Mouse (Mus musculus): Measurements from ENCODE around the gene Arid5b. TPM values are rescaled to one million over a fixed set of nuclear protein-coding genes. Genes with fewer than 3 reads are reported as not detected.
A peak's percentile ranks its signal among the peaks of the same experiment; 100 is the strongest.
"Not testable (repeated sequence)": the region's sequence is repeated elsewhere in the genome, so short reads cannot be mapped to it uniquely, and the experiment has no call there.

Gene Arid5b
- polyA plus RNA-seq, 1 experiment from 2014 or later: 42.9 TPM

- not testable (repeated sequence) for H3K4me3 ChIP-seq (ENCODE audit: low read length); H3K27me3 ChIP-seq (ENCODE audit: control insufficient read depth, insufficient read depth, low read length); H3K9me3 ChIP-seq (ENCODE audit: control insufficient read depth, low read length); ATAC-seq (ENCODE audit: low FRiP score, low TSS enrichment); H3K4me1 ChIP-seq (ENCODE audit: control insufficient read depth, insufficient read depth, low read length); H3K4me2 ChIP-seq (replicated peaks; ENCODE audit: low read depth, low read length); H3K9ac ChIP-seq (ENCODE audit: low read depth, low read length); H3K27ac ChIP-seq (ENCODE audit: low read depth, low read length)
- H3K36me3 ChIP-seq (ENCODE audit: control insufficient read depth, insufficient read depth, low read length): peaks cover 51% of the 10 kb centered on the region
- 93% methylated on average over 7 of the region's 7 CpGs for WGBS
Observed at GRCm38 (mm10) chr10:68099801-68100200, 178.7 kb downstream of the Arid5b start.

GRCm38 (mm10) chr10:68097821-68098675 is 180.5 kb downstream of the Arid5b start:
- Histone ChIP-seq H3K9ac (ENCODE audit: low read depth, low read length) (no peak overlapping the region), H3K4me1 (ENCODE audit: control insufficient read depth, insufficient read depth, low read length) (no peaks in the 10 kb centered on the region; the same call in 1 of the 2 replicates), H3K27ac (ENCODE audit: low read depth, low read length) (no peak overlapping the region), H3K36me3 (ENCODE audit: control insufficient read depth, insufficient read depth, low read length) (peaks cover 60% of the 10 kb centered on the region), H3K4me3 (ENCODE audit: low read length) (no peak overlapping the region), H3K9me3 (ENCODE audit: control insufficient read depth, low read length) (no peaks in the 10 kb centered on the region), H3K27me3 (ENCODE audit: control insufficient read depth, insufficient read depth, low read length) (no peaks in the 10 kb centered on the region), H3K4me2 (replicated peaks; ENCODE audit: low read depth, low read length) (no peak overlapping the region)
- WGBS: 92% methylated on average over 19 of the region's 19 CpGs
- ATAC-seq (ENCODE audit: low FRiP score, low TSS enrichment): no peak

- Histone ChIP-seq H3K36me3 (ENCODE audit: control insufficient read depth, insufficient read depth, low read length) (peaks cover 55% of the 10 kb centered on the region), H3K9me3 (ENCODE audit: control insufficient read depth, low read length) (no peaks in the 10 kb centered on the region), H3K4me3 (ENCODE audit: low read length) (no peak overlapping the region), H3K4me1 (ENCODE audit: control insufficient read depth, insufficient read depth, low read length) (no peaks in the 10 kb centered on the region), H3K4me2 (replicated peaks; ENCODE audit: low read depth, low read length) (no peak overlapping the region), H3K27me3 (ENCODE audit: control insufficient read depth, insufficient read depth, low read length) (no peaks in the 10 kb centered on the region), H3K9ac (ENCODE audit: low read depth, low read length) (no peak overlapping the region), H3K27ac (ENCODE audit: low read depth, low read length) (no peak overlapping the region)
- ATAC-seq (ENCODE audit: low FRiP score, low TSS enrichment): no peak
- 95% methylated on average over 12 of the region's 12 CpGs for WGBS
Observed at GRCm38 (mm10) chr10:68096395-68096794, 182.1 kb downstream of the Arid5b start.

- no peak overlapping the region for H3K4me2 ChIP-seq (replicated peaks; ENCODE audit: low read depth, low read length)
- no peak for ATAC-seq (ENCODE audit: low FRiP score, low TSS enrichment)
- WGBS: 92% methylated on average over 2 of the region's 2 CpGs
- no peak overlapping the region for H3K4me3 ChIP-seq (ENCODE audit: low read length)
- H3K9me3 ChIP-seq (ENCODE audit: control insufficient read depth, low read length): no peaks in the 10 kb centered on the region
- peaks cover 7% of the 10 kb centered on the region; the same call in 1 of the 2 replicates for H3K4me1 ChIP-seq (ENCODE audit: control insufficient read depth, insufficient read depth, low read length)
- peaks cover 46% of the 10 kb centered on the region for H3K36me3 ChIP-seq (ENCODE audit: control insufficient read depth, insufficient read depth, low read length)
- H3K27ac ChIP-seq (ENCODE audit: low read depth, low read length): no peak overlapping the region
- no peaks in the 10 kb centered on the region for H3K27me3 ChIP-seq (ENCODE audit: control insufficient read depth, insufficient read depth, low read length)
- no peak overlapping the region for H3K9ac ChIP-seq (ENCODE audit: low read depth, low read length)
Observed at GRCm38 (mm10) chr10:68095136-68095535, 183.4 kb downstream of the Arid5b start.

- no peak overlapping the region for H3K4me3 ChIP-seq (ENCODE audit: low read length)
- H3K27me3 ChIP-seq (ENCODE audit: control insufficient read depth, insufficient read depth, low read length): no peaks in the 10 kb centered on the region
- no peaks in the 10 kb centered on the region for H3K9me3 ChIP-seq (ENCODE audit: control insufficient read depth, low read length)
- H3K36me3 ChIP-seq (ENCODE audit: control insufficient read depth, insufficient read depth, low read length): peaks cover 42% of the 10 kb centered on the region
- ATAC-seq (ENCODE audit: low FRiP score, low TSS enrichment): no peak
- no peak overlapping the region for H3K27ac ChIP-seq (ENCODE audit: low read depth, low read length)
- H3K4me1 ChIP-seq (ENCODE audit: control insufficient read depth, insufficient read depth, low read length): peaks cover 7% of the 10 kb centered on the region; the same call in 1 of the 2 replicates
- no peak overlapping the region for H3K9ac ChIP-seq (ENCODE audit: low read depth, low read length)
- WGBS: 84% methylated on average over 3 of the region's 3 CpGs
- no peak overlapping the region for H3K4me2 ChIP-seq (replicated peaks; ENCODE audit: low read depth, low read length)
Observed at GRCm38 (mm10) chr10:68093496-68093895, 185.0 kb downstream of the Arid5b start.

- Histone ChIP-seq H3K4me3 (ENCODE audit: low read length) (no peak overlapping the region), H3K27me3 (ENCODE audit: control insufficient read depth, insufficient read depth, low read length) (no peaks in the 10 kb centered on the region), H3K4me2 (replicated peaks; ENCODE audit: low read depth, low read length) (no peak overlapping the region), H3K27ac (ENCODE audit: low read depth, low read length) (no peak overlapping the region), H3K9me3 (ENCODE audit: control insufficient read depth, low read length) (no peaks in the 10 kb centered on the region), H3K36me3 (ENCODE audit: control insufficient read depth, insufficient read depth, low read length) (peaks cover 26% of the 10 kb centered on the region), H3K9ac (ENCODE audit: low read depth, low read length) (no peak overlapping the region), H3K4me1 (ENCODE audit: control insufficient read depth, insufficient read depth, low read length) (peaks cover 7% of the 10 kb centered on the region; the same call in 1 of the 2 replicates)
- WGBS: 49% methylated on average over 4 of the region's 4 CpGs
- no peak for ATAC-seq (ENCODE audit: low FRiP score, low TSS enrichment)
Observed at GRCm38 (mm10) chr10:68091840-68092239, 186.7 kb downstream of the Arid5b start.

GRCm38 (mm10) chr10:68091011-68091410 is 187.5 kb downstream of the Arid5b start:
- peaks cover 17% of the 10 kb centered on the region for H3K36me3 ChIP-seq (ENCODE audit: control insufficient read depth, insufficient read depth, low read length)
- no peaks in the 10 kb centered on the region for H3K27me3 ChIP-seq (ENCODE audit: control insufficient read depth, insufficient read depth, low read length)
- no peak overlapping the region for H3K27ac ChIP-seq (ENCODE audit: low read depth, low read length)
- H3K9ac ChIP-seq (ENCODE audit: low read depth, low read length): no peak overlapping the region
- peaks cover 7% of the 10 kb centered on the region; the same call in 1 of the 2 replicates for H3K4me1 ChIP-seq (ENCODE audit: control insufficient read depth, insufficient read depth, low read length)
- H3K4me3 ChIP-seq (ENCODE audit: low read length): no peak overlapping the region
- H3K4me2 ChIP-seq (replicated peaks; ENCODE audit: low read depth, low read length): no peak overlapping the region
- no peak for ATAC-seq (ENCODE audit: low FRiP score, low TSS enrichment)
- no peaks in the 10 kb centered on the region for H3K9me3 ChIP-seq (ENCODE audit: control insufficient read depth, low read length)
- WGBS: 77% methylated on average over 11 of the region's 11 CpGs

GRCm38 (mm10) chr10:68090544-68090943 is 188.0 kb downstream of the Arid5b start:
- no peak overlapping the region for H3K27ac ChIP-seq (ENCODE audit: low read depth, low read length)

GRCm38 (mm10) chr10:68090197-68090535 is 188.4 kb downstream of the Arid5b start:
- Histone ChIP-seq H3K9ac (ENCODE audit: low read depth, low read length) (no peak overlapping the region), H3K27ac (ENCODE audit: low read depth, low read length) (no peak overlapping the region), H3K27me3 (ENCODE audit: control insufficient read depth, insufficient read depth, low read length) (no peaks in the 10 kb centered on the region), H3K4me3 (ENCODE audit: low read length) (no peak overlapping the region), H3K4me2 (replicated peaks; ENCODE audit: low read depth, low read length) (no peak overlapping the region), H3K4me1 (ENCODE audit: control insufficient read depth, insufficient read depth, low read length) (peaks cover 7% of the 10 kb centered on the region; the same call in 1 of the 2 replicates), H3K36me3 (ENCODE audit: control insufficient read depth, insufficient read depth, low read length) (peaks cover 13% of the 10 kb centered on the region), H3K9me3 (ENCODE audit: control insufficient read depth, low read length) (no peaks in the 10 kb centered on the region)
- peak; percentile 62; the same call in 1 of the 2 replicates for ATAC-seq (ENCODE audit: low FRiP score, low TSS enrichment)
- WGBS: 62% methylated on average over 4 of the region's 4 CpGs

More at GRCm38 (mm10) chr10:68090544-68090943, 188.0 kb downstream of the Arid5b start:
- ATAC-seq (ENCODE audit: low FRiP score, low TSS enrichment): no peak
- Histone ChIP-seq H3K4me3 (ENCODE audit: low read length) (no peak overlapping the region), H3K9me3 (ENCODE audit: control insufficient read depth, low read length) (no peaks in the 10 kb centered on the region), H3K9ac (ENCODE audit: low read depth, low read length) (no peak overlapping the region), H3K27me3 (ENCODE audit: control insufficient read depth, insufficient read depth, low read length) (no peaks in the 10 kb centered on the region), H3K36me3 (ENCODE audit: control insufficient read depth, insufficient read depth, low read length) (peaks cover 16% of the 10 kb centered on the region), H3K4me1 (ENCODE audit: control insufficient read depth, insufficient read depth, low read length) (peaks cover 7% of the 10 kb centered on the region; the same call in 1 of the 2 replicates), H3K4me2 (replicated peaks; ENCODE audit: low read depth, low read length) (no peak overlapping the region)
- 64% methylated on average over 3 of the region's 3 CpGs for WGBS

Data from kidney, embryonic 14.5 days (tissue).